Mouse (Mus musculus): Measurements from ENCODE around the gene Mrpl43. TPM values are rescaled to one million over a fixed set of nuclear protein-coding genes. Genes with fewer than 3 reads are reported as not detected.
"Not testable (repeated sequence)": the region's sequence is repeated elsewhere in the genome, so short reads cannot be mapped to it uniquely, and the experiment has no call there.

Gene Mrpl43
- total RNA-seq, 1 experiment = 62.7 TPM

- H3K9ac ChIP-seq (ENCODE audit: insufficient read depth, low read depth, low read length, poor library complexity, severe bottlenecking) = no peak within 1 kb of the TSS
- in situ Hi-C loops (cut with MboI; ENCODE audit: low sequenced_read_pairs in 2 of 2, unreplicated experiment in 2 of 2) = no loop called here
- peaks cover 0 to 17% of the 10 kb centered on the region in 2 experiments; a peak in 1 of 4 replicates for H3K4me1 ChIP-seq (ENCODE audit: control insufficient read depth in 2 of 2, insufficient read depth in 2 of 2, low read length in 2 of 2, poor library complexity in 1 of 2)
- H3K36me3 ChIP-seq (ENCODE audit: control insufficient read depth, insufficient read depth, low read length, poor library complexity, severe bottlenecking) = no peaks in the 10 kb centered on the region
- DNase-seq (ENCODE audit: low read depth, low spot score) = no peak
- peak within 1 kb of the TSS in 1 of 2 experiments; percentile 55; a peak in 1 of 4 replicates for H3K4me3 ChIP-seq (ENCODE audit: insufficient read depth in 1 of 2, low read depth in 1 of 2, low read length in 2 of 2, poor library complexity in 1 of 2, severe bottlenecking in 1 of 2)
- no peaks in the 10 kb centered on the region for H3K9me3 ChIP-seq (ENCODE audit: control insufficient read depth, insufficient read depth, low read depth, low read length)
- no peak within 1 kb of the TSS for H3K27ac ChIP-seq (ENCODE audit: insufficient read depth, low read depth, low read length, poor library complexity, severe bottlenecking)
- no peak for TF ChIP-seq CHD2 (IDR thresholded peaks at IDR 0.05; ENCODE audit: low read depth, low read length)
- no peak for TF ChIP-seq ZNF384 (IDR thresholded peaks at IDR 0.05; ENCODE audit: low read depth, low read length)
- no peak for TF ChIP-seq MAFK (IDR thresholded peaks at IDR 0.05; ENCODE audit: insufficient read depth, low read depth, low read length)
- TF ChIP-seq ZC3H11A (IDR thresholded peaks at IDR 0.05; ENCODE audit: borderline replicate concordance, low read depth, low read length) = no peak
- TF ChIP-seq HCFC1 (IDR thresholded peaks at IDR 0.05; ENCODE audit: borderline replicate concordance, insufficient read depth, low read length) = no peak
These were observed 39.4 kb upstream of the Mrpl43 start, which contains the start of gene Pdzd7 for GRCm38 (mm10) chr19:45045651-45046050. Gene Pdzd7 (minus strand): TSS chr19:45045717.

GRCm38 (mm10) chr19:45045236-45045635 lies 39.0 kb upstream of the Mrpl43 start:
- no peak overlapping the region for H3K27ac ChIP-seq (ENCODE audit: insufficient read depth, low read depth, low read length, poor library complexity, severe bottlenecking)
- DNase-seq (ENCODE audit: low read depth, low spot score) = no peak
- no peak overlapping the region for H3K4me3 ChIP-seq (ENCODE audit: insufficient read depth in 1 of 2, low read depth in 1 of 2, low read length in 2 of 2, poor library complexity in 1 of 2, severe bottlenecking in 1 of 2)
- TF ChIP-seq CHD2 (IDR thresholded peaks at IDR 0.05; ENCODE audit: low read depth, low read length) (no peak), ZNF384 (IDR thresholded peaks at IDR 0.05; ENCODE audit: low read depth, low read length) (no peak), HCFC1 (IDR thresholded peaks at IDR 0.05; ENCODE audit: borderline replicate concordance, insufficient read depth, low read length) (no peak), MAFK (IDR thresholded peaks at IDR 0.05; ENCODE audit: insufficient read depth, low read depth, low read length) (no peak), ZC3H11A (IDR thresholded peaks at IDR 0.05; ENCODE audit: borderline replicate concordance, low read depth, low read length) (no peak)
- peaks cover 0 to 21% of the 10 kb centered on the region in 2 experiments; a peak in 1 of 4 replicates for H3K4me1 ChIP-seq (ENCODE audit: control insufficient read depth in 2 of 2, insufficient read depth in 2 of 2, low read length in 2 of 2, poor library complexity in 1 of 2)
- H3K9me3 ChIP-seq (ENCODE audit: control insufficient read depth, insufficient read depth, low read depth, low read length) = no peaks in the 10 kb centered on the region
- in situ Hi-C loops (cut with MboI; ENCODE audit: low sequenced_read_pairs in 2 of 2, unreplicated experiment in 2 of 2) = no loop called here
- H3K36me3 ChIP-seq (ENCODE audit: control insufficient read depth, insufficient read depth, low read length, poor library complexity, severe bottlenecking) = no peaks in the 10 kb centered on the region
- no peak overlapping the region for H3K9ac ChIP-seq (ENCODE audit: insufficient read depth, low read depth, low read length, poor library complexity, severe bottlenecking)

- Histone ChIP-seq H3K36me3 (ENCODE audit: control insufficient read depth, insufficient read depth, low read length, poor library complexity, severe bottlenecking) (no peaks in the 10 kb centered on the region), H3K9ac (ENCODE audit: insufficient read depth, low read depth, low read length, poor library complexity, severe bottlenecking) (no peak overlapping the region), H3K27ac (ENCODE audit: insufficient read depth, low read depth, low read length, poor library complexity, severe bottlenecking) (no peak overlapping the region), H3K9me3 (ENCODE audit: control insufficient read depth, insufficient read depth, low read depth, low read length) (no peaks in the 10 kb centered on the region), H3K4me1 (ENCODE audit: control insufficient read depth in 2 of 2, insufficient read depth in 2 of 2, low read length in 2 of 2, poor library complexity in 1 of 2) (peaks cover 0 to 23% of the 10 kb centered on the region in 2 experiments; a peak in 1 of 4 replicates), H3K4me3 (ENCODE audit: insufficient read depth in 1 of 2, low read depth in 1 of 2, low read length in 2 of 2, poor library complexity in 1 of 2, severe bottlenecking in 1 of 2) (no peak overlapping the region)
- DNase-seq (ENCODE audit: low read depth, low spot score) = no peak
- TF ChIP-seq ZC3H11A (IDR thresholded peaks at IDR 0.05; ENCODE audit: borderline replicate concordance, low read depth, low read length) (no peak), MAFK (IDR thresholded peaks at IDR 0.05; ENCODE audit: insufficient read depth, low read depth, low read length) (no peak), HCFC1 (IDR thresholded peaks at IDR 0.05; ENCODE audit: borderline replicate concordance, insufficient read depth, low read length) (no peak), ZNF384 (IDR thresholded peaks at IDR 0.05; ENCODE audit: low read depth, low read length) (no peak), CHD2 (IDR thresholded peaks at IDR 0.05; ENCODE audit: low read depth, low read length) (no peak)
- in situ Hi-C loops (cut with MboI; ENCODE audit: low sequenced_read_pairs in 2 of 2, unreplicated experiment in 2 of 2) = no loop called here
These were observed 38.2 kb upstream of the Mrpl43 start for GRCm38 (mm10) chr19:45044389-45044927.

- H3K4me1 ChIP-seq (ENCODE audit: control insufficient read depth in 2 of 2, insufficient read depth in 2 of 2, low read length in 2 of 2, poor library complexity in 1 of 2) = peaks cover 0 to 19% of the 10 kb centered on the region in 2 experiments; a peak in 2 of 4 replicates
- H3K27ac ChIP-seq (ENCODE audit: insufficient read depth, low read depth, low read length, poor library complexity, severe bottlenecking) = no peak overlapping the region
- in situ Hi-C loops (cut with MboI; ENCODE audit: low sequenced_read_pairs in 2 of 2, unreplicated experiment in 2 of 2) = no loop called here
- H3K4me3 ChIP-seq (ENCODE audit: insufficient read depth in 1 of 2, low read depth in 1 of 2, low read length in 2 of 2, poor library complexity in 1 of 2, severe bottlenecking in 1 of 2) = peak overlapping the region; percentile 19 to 45; a peak in 2 of 4 replicates
- H3K9ac ChIP-seq (ENCODE audit: insufficient read depth, low read depth, low read length, poor library complexity, severe bottlenecking) = no peak overlapping the region
- TF ChIP-seq HCFC1 (IDR thresholded peaks at IDR 0.05; ENCODE audit: borderline replicate concordance, insufficient read depth, low read length) = no peak
- TF ChIP-seq MAFK (IDR thresholded peaks at IDR 0.05; ENCODE audit: insufficient read depth, low read depth, low read length) = no peak
- TF ChIP-seq ZNF384 (IDR thresholded peaks at IDR 0.05; ENCODE audit: low read depth, low read length) = no peak
- TF ChIP-seq CHD2 (IDR thresholded peaks at IDR 0.05; ENCODE audit: low read depth, low read length) = no peak
- no peak for TF ChIP-seq ZC3H11A (IDR thresholded peaks at IDR 0.05; ENCODE audit: borderline replicate concordance, low read depth, low read length)
- DNase-seq (ENCODE audit: low read depth, low spot score) = no peak
- H3K9me3 ChIP-seq (ENCODE audit: control insufficient read depth, insufficient read depth, low read depth, low read length) = no peaks in the 10 kb centered on the region
- no peaks in the 10 kb centered on the region for H3K36me3 ChIP-seq (ENCODE audit: control insufficient read depth, insufficient read depth, low read length, poor library complexity, severe bottlenecking)
These were observed 34.0 kb upstream of the Mrpl43 start for GRCm38 (mm10) chr19:45040214-45040613.

- H3K36me3 ChIP-seq (ENCODE audit: control insufficient read depth, insufficient read depth, low read length, poor library complexity, severe bottlenecking); DNase-seq (ENCODE audit: low read depth, low spot score); H3K4me3 ChIP-seq (ENCODE audit: insufficient read depth in 1 of 2, low read depth in 1 of 2, low read length in 2 of 2, poor library complexity in 1 of 2, severe bottlenecking in 1 of 2); H3K27ac ChIP-seq (ENCODE audit: insufficient read depth, low read depth, low read length, poor library complexity, severe bottlenecking); H3K9ac ChIP-seq (ENCODE audit: insufficient read depth, low read depth, low read length, poor library complexity, severe bottlenecking); in situ Hi-C loops (cut with MboI; ENCODE audit: low sequenced_read_pairs in 2 of 2, unreplicated experiment in 2 of 2); H3K9me3 ChIP-seq (ENCODE audit: control insufficient read depth, insufficient read depth, low read depth, low read length): not testable (repeated sequence)
- peaks cover 0 to 16% of the 10 kb centered on the region in 2 experiments; a peak in 2 of 4 replicates for H3K4me1 ChIP-seq (ENCODE audit: control insufficient read depth in 2 of 2, insufficient read depth in 2 of 2, low read length in 2 of 2, poor library complexity in 1 of 2)
These were observed 32.0 kb upstream of the Mrpl43 start for GRCm38 (mm10) chr19:45038198-45038597.
